Mouse (Mus musculus) testis, postnatal 10 days (tissue): Measurements from ENCODE around the gene Mcoln2.

Source experiments
- DNase-seq: peaks from one replicate; pipeline ENCODE4 v3.0.0; 2021; ENCODE audit warnings: low spot score

Gene Mcoln2

GRCm38 (mm10) chr3:146228559-146229310, 79.1 kb downstream of the Mcoln2 start:
- no peak for DNase-seq

DNA sequence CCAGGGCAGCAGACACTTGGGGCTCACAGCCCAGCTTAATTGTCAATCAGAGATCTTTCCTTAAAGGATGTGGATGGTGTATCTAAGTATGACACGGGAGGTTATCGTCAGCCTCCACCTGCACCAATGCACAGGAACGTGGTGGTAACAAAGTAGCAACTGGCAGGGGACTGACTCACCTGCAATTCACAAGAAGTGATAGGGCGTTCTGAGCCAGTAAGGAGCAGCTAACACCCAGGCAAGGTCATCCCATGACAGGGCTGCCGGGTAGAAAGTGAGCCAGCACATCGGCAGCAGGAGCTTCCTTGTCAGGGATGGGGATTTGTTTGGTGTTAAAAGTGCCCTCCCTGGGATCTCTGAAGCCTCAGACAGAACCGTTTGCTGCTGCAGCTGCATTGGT, 83.1 kb downstream of the Mcoln2 start:
- no peak for DNase-seq

GRCm38 (mm10) chr3:146233741-146234140, 84.1 kb downstream of the Mcoln2 start:
- DNase-seq: no peak

- DNase-seq: no peak
These were observed 84.9 kb downstream of the Mcoln2 start for GRCm38 (mm10) chr3:146234530-146234929.

GRCm38 (mm10) chr3:146236280-146236679, 86.6 kb downstream of the Mcoln2 start:
- DNase-seq: no peak

DNA sequence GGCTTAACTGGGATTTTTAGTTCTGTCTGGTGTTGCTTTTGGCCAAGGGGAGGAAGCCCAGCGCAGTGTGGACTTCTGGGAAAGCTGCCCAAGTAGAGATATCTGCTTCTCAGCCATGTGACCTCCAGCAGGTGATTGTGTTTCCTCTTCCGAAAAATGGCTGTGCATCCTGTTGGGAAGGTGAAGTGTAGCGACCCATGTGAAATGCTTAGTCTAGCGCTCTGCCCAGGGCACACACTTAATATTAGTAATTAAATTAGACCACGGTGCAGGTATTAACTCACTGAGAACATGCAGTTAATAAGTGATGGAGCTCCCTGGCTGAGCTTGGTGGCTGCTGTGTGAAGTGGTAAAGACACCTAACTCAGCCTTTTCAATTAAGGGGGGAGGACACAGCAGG, 88.0 kb downstream of the Mcoln2 start:
- no peak for DNase-seq

DNA sequence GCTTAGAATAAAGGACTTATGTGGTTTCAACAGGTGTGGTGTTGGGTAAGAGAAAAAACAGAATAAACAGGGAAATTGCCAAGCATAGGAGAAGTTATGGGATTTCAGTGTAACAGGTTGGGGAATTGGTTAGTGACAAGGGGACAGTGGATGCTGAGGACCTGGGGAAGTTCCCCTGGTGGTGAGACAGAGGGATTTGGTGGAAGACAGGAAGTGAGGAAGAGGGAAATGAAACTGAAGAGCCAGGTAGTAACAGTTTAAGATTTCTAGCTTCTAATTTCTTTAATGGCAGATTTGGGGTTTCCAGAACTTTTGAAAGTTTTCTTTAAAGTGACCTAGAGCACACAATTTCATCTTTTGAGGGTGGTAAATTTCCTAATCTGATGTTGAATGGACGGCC, 95.0 kb downstream of the Mcoln2 start:
- DNase-seq: no peak
